Mouse (Mus musculus) heart, postnatal 0 days (tissue): ENCODE data around the gene Tra2b.

Experiments
- CTCF ChIP-seq: IDR thresholded peaks from 2 replicates; pipeline ENCODE4 v1.5.1; 2016; ENCODE audit warnings: antibody characterized with exemption, control low read depth, low read depth
- EP300 ChIP-seq: IDR thresholded peaks from 2 replicates; pipeline ENCODE4 v1.6.1; 2016; ENCODE audit warnings: antibody characterized with exemption, low read depth

GRCm38 (mm10) chr16:22275142-22275541 lies 9.3 kb upstream of the Tra2b start:
- TF ChIP-seq CTCF (no peak), EP300 (no peak)
